Mouse (Mus musculus): ENCODE data around the gene Icam1.

Gene Icam1

DNA sequence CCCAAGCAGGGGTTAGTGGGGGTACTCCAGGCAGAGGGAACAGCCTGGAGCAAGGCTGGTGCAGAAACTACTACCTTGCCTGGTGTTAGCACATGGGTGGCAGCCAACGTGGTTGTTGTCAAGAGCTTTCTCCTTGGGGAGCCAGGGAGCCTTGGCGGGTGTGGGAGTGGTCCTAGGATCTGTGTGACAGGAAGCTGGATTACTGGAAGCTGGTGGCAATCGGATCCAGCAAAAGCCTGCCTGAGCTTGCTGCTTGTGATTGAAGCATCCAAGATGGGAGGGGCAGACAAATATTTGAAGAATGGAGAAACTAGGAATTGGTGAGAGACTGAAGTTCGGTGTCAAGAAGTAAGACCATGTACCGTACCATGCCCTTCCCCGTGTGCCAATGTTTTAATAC is 6.5 kb downstream of the Icam1 start:
- DNase-seq (ENCODE audit: low read depth in 2 of 2, low spot score in 2 of 2) = no peak

DNA sequence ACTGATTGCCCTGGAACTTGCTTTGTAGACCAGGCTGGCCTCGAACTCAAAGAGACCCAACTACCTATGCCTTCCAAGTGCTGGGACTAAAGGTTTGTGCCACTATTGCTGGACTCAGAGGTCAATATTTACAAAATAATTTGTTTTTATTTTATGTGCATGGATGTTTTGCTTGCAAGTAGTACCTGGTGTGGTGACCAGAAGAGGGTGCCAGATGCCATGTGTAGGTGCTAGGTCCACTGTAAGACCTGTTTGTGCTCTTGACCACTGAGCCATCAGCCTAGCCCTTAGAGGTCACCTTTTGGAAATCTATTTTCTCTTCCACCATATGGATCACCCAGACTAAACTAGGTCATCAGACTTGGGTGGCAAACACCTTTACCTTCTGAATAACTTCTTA is 6.9 kb downstream of the Icam1 start:
- no peak for DNase-seq (ENCODE audit: low read depth in 2 of 2, low spot score in 2 of 2)

GRCm38 (mm10) chr9:21025258-21025810 is 9.5 kb downstream of the Icam1 start:
- DNase-seq (ENCODE audit: low read depth in 2 of 2, low spot score in 2 of 2) = no peak

DNA sequence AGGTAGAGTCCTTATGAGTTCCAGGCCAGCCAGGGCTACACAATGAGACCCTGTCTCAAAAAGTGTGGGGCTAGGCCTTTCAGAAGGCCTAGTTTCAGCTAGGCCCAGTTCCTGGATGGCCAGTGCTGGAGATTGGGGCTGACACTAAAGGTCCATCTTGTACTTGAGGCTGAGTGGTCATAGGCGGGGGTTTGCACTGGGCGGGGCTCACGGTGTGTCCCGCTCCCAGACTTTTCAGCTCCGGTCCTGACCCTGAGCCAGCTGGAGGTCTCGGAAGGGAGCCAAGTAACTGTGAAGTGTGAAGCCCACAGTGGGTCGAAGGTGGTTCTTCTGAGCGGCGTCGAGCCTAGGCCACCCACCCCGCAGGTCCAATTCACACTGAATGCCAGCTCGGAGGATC is 11.1 kb downstream of the Icam1 start:
- DNase-seq (ENCODE audit: low read depth in 2 of 2, low spot score in 2 of 2) = no peak

DNA sequence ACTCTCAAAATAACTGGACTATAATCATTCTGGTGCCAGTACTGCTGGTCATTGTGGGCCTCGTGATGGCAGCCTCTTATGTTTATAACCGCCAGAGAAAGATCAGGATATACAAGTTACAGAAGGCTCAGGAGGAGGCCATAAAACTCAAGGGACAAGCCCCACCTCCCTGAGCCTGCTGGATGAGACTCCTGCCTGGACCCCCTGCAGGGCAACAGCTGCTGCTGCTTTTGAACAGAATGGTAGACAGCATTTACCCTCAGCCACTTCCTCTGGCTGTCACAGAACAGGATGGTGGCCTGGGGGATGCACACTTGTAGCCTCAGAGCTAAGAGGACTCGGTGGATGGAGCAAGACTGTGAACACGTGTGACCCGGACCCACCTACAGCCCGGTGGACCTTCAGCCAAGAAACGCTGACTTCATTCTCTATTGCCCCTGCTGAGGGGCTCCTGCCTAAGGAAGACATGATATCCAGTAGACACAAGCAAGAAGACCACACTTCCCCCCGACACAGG is 12.0 kb downstream of the Icam1 start:
- no peak for DNase-seq (ENCODE audit: low read depth in 2 of 2, low spot score in 2 of 2)

DNA sequence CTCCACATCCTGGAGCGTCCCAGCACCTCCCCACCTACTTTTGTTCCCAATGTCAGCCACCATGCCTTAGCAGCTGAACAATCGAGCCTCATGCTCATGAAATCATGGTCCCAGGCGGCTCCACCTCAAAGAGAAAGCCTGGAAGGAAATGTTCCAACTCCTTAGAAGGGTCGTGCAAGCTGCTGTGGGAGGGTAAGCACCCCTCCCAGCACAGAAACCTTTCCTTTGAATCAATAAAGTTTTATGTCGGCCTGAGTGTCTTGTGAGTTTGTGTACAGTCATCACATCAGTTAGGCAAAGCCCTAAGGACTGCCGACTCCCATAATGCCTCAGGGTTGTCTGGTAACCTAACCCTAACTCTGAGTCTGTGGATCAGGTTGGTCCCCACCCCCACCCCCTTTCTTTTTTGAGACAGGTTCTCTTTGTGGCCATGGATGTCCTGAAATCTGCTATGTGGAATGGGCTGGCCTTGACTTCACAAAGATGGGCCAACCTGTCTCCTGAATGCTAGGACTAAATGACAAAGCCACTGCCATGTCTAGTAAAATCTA is 12.8 kb downstream of the Icam1 start:
- no peak for DNase-seq (ENCODE audit: low read depth in 2 of 2, low spot score in 2 of 2)

- peak; percentile 68 to 72 for DNase-seq (ENCODE audit: low read depth in 2 of 2, low spot score in 2 of 2)
Measured at GRCm38 (mm10) chr9:21029291-21030054, 13.7 kb downstream of the Icam1 start, which contains the start of gene Icam4. Gene Icam4 (plus strand): TSS chr9:21029373.

DNA sequence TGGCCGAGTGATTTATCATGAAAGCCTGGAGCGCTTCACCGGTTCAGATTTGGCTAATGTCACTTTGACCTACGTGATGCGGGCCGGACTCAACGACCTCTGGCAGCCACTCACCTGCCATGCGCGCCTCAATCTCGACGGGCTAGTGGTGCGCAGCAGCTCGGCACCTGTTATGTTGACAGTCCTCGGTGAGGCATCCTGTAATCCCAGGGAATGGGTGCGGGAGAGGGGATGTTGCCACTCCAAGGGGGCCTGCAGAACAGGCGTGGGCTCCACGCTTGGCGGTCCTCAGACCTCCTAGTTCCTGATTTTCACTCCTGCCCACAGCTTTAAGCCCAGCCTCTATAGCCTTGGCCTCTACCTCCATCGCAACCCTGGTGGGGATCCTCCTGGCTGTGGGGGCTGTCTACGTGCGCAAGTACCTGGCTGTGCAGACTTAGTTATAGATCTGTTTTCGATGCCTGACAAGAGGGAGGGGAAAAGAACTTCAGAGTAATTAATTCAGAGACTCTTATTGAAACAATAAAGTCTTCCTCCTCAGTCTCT is 14.3 kb downstream of the Icam1 start:
- DNase-seq (ENCODE audit: low read depth in 2 of 2, low spot score in 2 of 2) = peak in 1 of 2 experiments; percentile 26

DNA sequence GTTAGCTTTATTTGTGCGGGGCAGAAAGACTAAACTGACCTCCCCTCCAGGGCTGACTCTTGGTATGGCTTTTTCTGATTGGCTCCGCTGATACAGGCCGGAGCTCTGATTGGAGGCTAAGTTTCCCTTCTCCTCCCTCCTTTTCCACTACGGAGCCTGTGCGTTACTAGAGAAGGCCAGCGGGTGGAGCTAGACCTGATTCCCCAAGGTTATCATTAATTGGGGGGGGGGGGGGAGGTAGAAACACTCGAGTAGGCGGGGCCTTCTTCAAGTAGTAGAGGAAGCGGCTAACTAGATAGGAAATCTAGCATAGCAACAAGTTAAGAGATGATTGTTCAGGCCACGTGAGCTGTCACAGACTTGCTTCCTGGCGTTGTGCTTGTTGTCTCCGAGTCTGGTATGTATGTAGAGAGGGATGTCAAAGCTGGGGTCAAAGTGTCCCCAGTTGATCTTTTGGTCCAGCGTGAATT is 15.0 kb downstream of the Icam1 start:
- DNase-seq (ENCODE audit: low read depth in 2 of 2, low spot score in 2 of 2) = peak; percentile 80 to 89

DNA sequence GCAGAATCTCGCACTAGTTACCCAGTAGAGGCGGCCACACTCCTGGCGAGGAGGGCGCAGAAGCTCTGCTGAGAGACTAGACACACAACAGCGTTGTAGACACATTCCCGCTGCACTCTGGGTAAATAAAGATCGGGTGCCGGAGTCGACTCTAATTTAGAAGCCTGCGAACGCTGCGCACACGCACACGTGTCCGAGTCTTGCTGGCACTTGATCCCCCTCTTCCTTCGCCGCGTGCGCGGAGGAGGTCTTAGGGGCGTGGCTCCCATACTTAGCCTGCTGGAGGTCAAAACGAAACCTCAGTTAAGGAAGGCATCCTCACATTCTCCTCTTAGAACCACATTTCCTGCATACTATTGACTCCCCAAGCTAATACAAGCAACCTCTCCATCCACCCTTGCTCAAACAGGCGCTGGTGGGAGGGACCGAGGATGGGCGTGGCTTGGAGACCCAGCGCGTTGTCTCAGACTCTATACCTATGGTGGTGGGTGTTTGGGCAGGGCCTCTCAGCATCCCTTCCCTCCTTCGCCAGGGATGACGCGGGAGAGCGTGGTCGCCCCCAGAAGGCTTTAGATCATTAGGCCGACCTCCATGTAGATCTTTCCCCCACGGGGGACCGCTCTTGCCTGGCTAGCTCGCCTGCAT is 15.6 kb downstream of the Icam1 start:
- DNase-seq (ENCODE audit: low read depth in 2 of 2, low spot score in 2 of 2) = peak in 1 of 2 experiments; percentile 60

GRCm38 (mm10) chr9:21031896-21032351 is 16.1 kb downstream of the Icam1 start, which contains the start of gene Icam5:
Gene Icam5 (plus strand): TSS chr9:21032073.
- peak in 1 of 2 experiments; percentile 32 for DNase-seq (ENCODE audit: low read depth in 2 of 2, low spot score in 2 of 2)

DNA sequence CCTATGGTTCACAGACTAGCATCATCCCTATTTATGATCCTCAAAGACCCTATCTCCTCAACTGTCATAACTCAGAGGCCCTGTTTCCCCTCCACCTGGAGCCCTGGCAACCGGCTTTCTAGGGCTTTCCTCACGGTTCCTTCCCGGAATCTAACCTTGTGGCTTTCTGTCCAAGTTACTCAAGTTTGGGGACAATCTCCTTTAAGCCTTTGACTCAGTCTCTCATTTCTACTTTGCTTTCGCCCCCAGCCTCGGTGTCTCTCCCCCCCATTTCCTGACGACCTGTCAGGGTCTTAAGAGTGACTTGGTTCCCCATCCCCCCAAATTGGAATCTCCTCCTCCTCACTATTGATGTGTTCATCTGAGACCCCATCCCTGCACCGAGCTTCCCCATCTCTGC is 16.7 kb downstream of the Icam1 start:
- DNase-seq (ENCODE audit: low read depth in 2 of 2, low spot score in 2 of 2) = no peak

GRCm38 (mm10) chr9:21033136-21033535 is 17.4 kb downstream of the Icam1 start:
- DNase-seq (ENCODE audit: low read depth in 2 of 2, low spot score in 2 of 2) = peak; percentile 65 to 82

GRCm38 (mm10) chr9:21034481-21035085 is 18.8 kb downstream of the Icam1 start:
- no peak for DNase-seq (ENCODE audit: low read depth in 2 of 2, low spot score in 2 of 2)

- no peak for DNase-seq (ENCODE audit: low read depth in 2 of 2, low spot score in 2 of 2)
Measured at GRCm38 (mm10) chr9:21035586-21035985, 19.8 kb downstream of the Icam1 start.

DNA sequence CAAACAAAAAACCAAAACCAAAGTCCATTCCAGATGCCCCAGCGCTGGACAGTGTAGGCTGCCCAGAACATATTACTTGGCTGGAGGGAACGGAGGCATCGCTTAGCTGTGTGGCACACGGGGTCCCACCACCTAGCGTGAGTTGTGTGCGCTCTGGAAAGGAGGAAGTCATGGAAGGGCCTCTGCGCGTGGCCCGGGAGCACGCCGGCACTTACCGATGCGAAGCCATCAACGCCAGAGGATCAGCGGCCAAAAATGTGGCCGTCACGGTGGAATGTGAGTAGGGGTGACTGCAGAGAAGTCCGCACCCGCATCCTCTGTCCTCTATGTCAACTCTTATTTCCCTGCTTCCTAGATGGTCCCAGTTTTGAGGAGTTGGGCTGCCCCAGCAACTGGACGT is 20.4 kb downstream of the Icam1 start:
- DNase-seq (ENCODE audit: low read depth in 2 of 2, low spot score in 2 of 2) = no peak

GRCm38 (mm10) chr9:21036666-21037065 is 20.9 kb downstream of the Icam1 start:
- DNase-seq (ENCODE audit: low read depth in 2 of 2, low spot score in 2 of 2) = no peak

GRCm38 (mm10) chr9:21037481-21037891 is 21.7 kb downstream of the Icam1 start:
- no peak for DNase-seq (ENCODE audit: low read depth in 2 of 2, low spot score in 2 of 2)

GRCm38 (mm10) chr9:21039779-21040178 is 24.0 kb downstream of the Icam1 start:
- DNase-seq (ENCODE audit: low read depth in 2 of 2, low spot score in 2 of 2) = no peak

- no peak for DNase-seq (ENCODE audit: low read depth in 2 of 2, low spot score in 2 of 2)
Measured at GRCm38 (mm10) chr9:21041308-21041707, 25.5 kb downstream of the Icam1 start.

DNA sequence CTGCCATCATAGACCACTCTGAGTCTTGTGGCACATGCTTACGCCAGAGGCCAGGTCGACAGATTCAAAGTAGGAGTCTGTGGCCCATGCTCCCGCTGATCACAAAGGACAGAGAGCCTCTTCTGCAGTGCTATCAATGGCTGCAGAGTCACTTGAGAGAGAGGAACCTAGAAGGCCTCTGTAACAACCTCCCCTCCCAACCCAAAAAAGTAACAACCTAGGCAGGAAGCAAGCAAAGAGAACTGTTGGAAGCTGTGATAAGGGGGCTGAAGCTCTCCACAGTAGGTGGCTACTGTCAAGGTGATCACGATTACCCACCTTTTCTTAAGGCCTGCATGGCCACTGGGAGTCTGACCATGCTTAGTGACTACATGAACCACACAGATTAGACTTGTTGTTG is 27.8 kb downstream of the Icam1 start:
- DNase-seq (ENCODE audit: low read depth in 2 of 2, low spot score in 2 of 2) = no peak

All from CD8-positive naive resting alpha-beta T cell, adult 2 months (primary cell).